Mouse (Mus musculus) intestine, embryonic 14.5 days (tissue): ENCODE data around the gene Klhl23. TPM values are rescaled to one million over a fixed set of nuclear protein-coding genes. Genes with fewer than 3 reads are reported as not detected.

Experiments used
- ATAC-seq: fragments of 200-750 bp; cut with Nextera tagmentation; replicated peaks from 2 replicates; pipeline ENCODE4 v1.8.0; 2017; ENCODE audit warnings: low read depth, moderate number of reproducible peaks, moderate TSS enrichment, moderate library complexity; ENCODE audit not compliant: low FRiP score, low TSS enrichment
- DNase-seq: peaks from one replicate; pipeline ENCODE4 v3.0.0-alpha.2; 2018; ENCODE audit warnings: low spot score
- H3K27ac ChIP-seq: fragments of 300-500 bp; sonication (generic); 2 replicates; pipeline ENCODE4 v1.5.1; 2014; ENCODE audit warnings: low read depth, mild to moderate bottlenecking, control low read depth
- H3K27me3 ChIP-seq: fragments of 300-500 bp; sonication (generic); replicated peaks from 2 replicates; pipeline ENCODE4 v1.6.1; 2014; ENCODE audit warnings: low read length, control low read depth; ENCODE audit not compliant: control insufficient read depth, insufficient read depth
- H3K36me3 ChIP-seq: fragments of 300-500 bp; sonication (generic); 2 replicates; pipeline ENCODE4 v1.6.1; 2014; ENCODE audit warnings: low read length, control low read depth; ENCODE audit not compliant: control insufficient read depth, insufficient read depth
- H3K4me1 ChIP-seq: fragments of 300-500 bp; sonication (generic); replicated peaks from 2 replicates; pipeline ENCODE4 v1.6.1; 2014; ENCODE audit warnings: low read length, control low read depth, mixed read lengths; ENCODE audit not compliant: control insufficient read depth, insufficient read depth
- H3K4me2 ChIP-seq: fragments of 300-500 bp; sonication (generic); 2 replicates; pipeline ENCODE4 v1.6.1; 2014; ENCODE audit warnings: low read length
- H3K4me3 ChIP-seq: fragments of 300-500 bp; sonication (generic); 2 replicates; pipeline ENCODE4 v1.5.1; 2014; ENCODE audit warnings: low read depth, low read length, control low read depth, mixed read lengths
- H3K9ac ChIP-seq: fragments of 300-500 bp; sonication (generic); 2 replicates; pipeline ENCODE4 v1.6.1; 2014; ENCODE audit warnings: mild to moderate bottlenecking, low read length
- H3K9me3 ChIP-seq: fragments of 300-500 bp; sonication (generic); 2 replicates; pipeline ENCODE4 v1.6.1; 2016; ENCODE audit warnings: low read length, control low read depth; ENCODE audit not compliant: control insufficient read depth
- WGBS: fragments of 180-500 bp; shearing (Covaris S2); extraction: QIAGEN DNeasy Blood & Tissue Kit; methylation state at CpG from one replicate; pipeline ENCODE4 v1.1.7; 2014; 5-methylcytosine and 5-hydroxymethylcytosine counted together
- polyA plus RNA-seq: library from polyadenylated mRNA; unstranded; fragments of >200 nt; fragmentation: Nextera tagmentation; extraction: Ambion mirVana; gene quantifications from 2 replicates; pipeline ENCODE4 v1.2.1, GENCODE M21; 2014

Gene Klhl23
- polyA plus RNA-seq, 1 experiment from 2014 or later = 38.4 TPM

DNA sequence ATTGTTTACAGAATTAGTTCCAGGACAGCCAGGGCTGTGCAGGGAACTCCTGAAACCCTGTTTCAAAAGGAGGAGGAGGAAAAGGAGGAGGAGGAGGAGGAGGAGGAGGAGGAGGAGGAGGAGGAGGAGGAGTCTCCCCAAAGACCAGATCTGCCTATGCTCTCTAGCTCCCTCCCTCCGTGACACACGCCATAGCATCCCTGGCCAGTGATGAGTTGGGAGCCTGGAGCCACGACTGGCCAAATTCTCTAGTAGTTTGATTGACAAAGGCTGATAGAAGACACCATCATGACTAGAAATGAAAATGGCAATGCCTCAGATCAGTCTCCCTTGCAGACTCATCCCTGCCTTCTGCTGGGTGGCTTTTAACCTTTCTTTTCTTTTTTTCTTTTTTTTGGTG is 16.3 kb downstream of the Klhl23 start:
- Histone ChIP-seq H3K9ac (no peak overlapping the region), H3K4me1 (no peaks in the 10 kb centered on the region), H3K4me2 (no peak overlapping the region), H3K36me3 (peaks cover 41% of the 10 kb centered on the region), H3K27ac (no peak overlapping the region), H3K9me3 (no peaks in the 10 kb centered on the region), H3K27me3 (no peaks in the 10 kb centered on the region), H3K4me3 (no peak overlapping the region)
- 40% methylated on average over 3 of the region's 3 CpGs for WGBS
- no peak for DNase-seq
- ATAC-seq = no peak

GRCm38 (mm10) chr2:69838707-69839106 is 17.0 kb downstream of the Klhl23 start:
- no peak overlapping the region for H3K4me3 ChIP-seq
- no peaks in the 10 kb centered on the region for H3K4me1 ChIP-seq
- ATAC-seq = no peak

GRCm38 (mm10) chr2:69840261-69840660 is 18.5 kb downstream of the Klhl23 start:
- ATAC-seq (no peak), DNase-seq (no peak)
- Histone ChIP-seq H3K4me3 (no peak overlapping the region), H3K27me3 (no peaks in the 10 kb centered on the region), H3K9ac (no peak overlapping the region), H3K9me3 (no peaks in the 10 kb centered on the region), H3K4me2 (no peak overlapping the region), H3K36me3 (peaks cover 18% of the 10 kb centered on the region), H3K27ac (no peak overlapping the region), H3K4me1 (no peaks in the 10 kb centered on the region)
- 33% methylated on average over 6 of the region's 6 CpGs for WGBS

More at GRCm38 (mm10) chr2:69838707-69839106, 17.0 kb downstream of the Klhl23 start:
- Histone ChIP-seq H3K27me3 (no peaks in the 10 kb centered on the region), H3K36me3 (peaks cover 33% of the 10 kb centered on the region), H3K27ac (no peak overlapping the region), H3K9me3 (no peaks in the 10 kb centered on the region), H3K4me2 (no peak overlapping the region), H3K9ac (no peak overlapping the region)
- no peak for DNase-seq

- H3K27me3 ChIP-seq = no peaks in the 10 kb centered on the region
- DNase-seq (no peak), ATAC-seq (no peak)
- 59% methylated on average over 6 of the region's 6 CpGs for WGBS
- H3K9ac ChIP-seq = no peak overlapping the region
- H3K4me3 ChIP-seq = no peak overlapping the region
- H3K9me3 ChIP-seq = no peaks in the 10 kb centered on the region
- H3K36me3 ChIP-seq = no peaks in the 10 kb centered on the region
- H3K4me1 ChIP-seq = 0 out of 2 replicates have a peak, but pooled peaks cover 4% of the 10 kb centered on the region
- no peak overlapping the region for H3K27ac ChIP-seq
- H3K4me2 ChIP-seq = no peak overlapping the region
Observed at GRCm38 (mm10) chr2:69849215-69849614, 27.5 kb downstream of the Klhl23 start.

DNA sequence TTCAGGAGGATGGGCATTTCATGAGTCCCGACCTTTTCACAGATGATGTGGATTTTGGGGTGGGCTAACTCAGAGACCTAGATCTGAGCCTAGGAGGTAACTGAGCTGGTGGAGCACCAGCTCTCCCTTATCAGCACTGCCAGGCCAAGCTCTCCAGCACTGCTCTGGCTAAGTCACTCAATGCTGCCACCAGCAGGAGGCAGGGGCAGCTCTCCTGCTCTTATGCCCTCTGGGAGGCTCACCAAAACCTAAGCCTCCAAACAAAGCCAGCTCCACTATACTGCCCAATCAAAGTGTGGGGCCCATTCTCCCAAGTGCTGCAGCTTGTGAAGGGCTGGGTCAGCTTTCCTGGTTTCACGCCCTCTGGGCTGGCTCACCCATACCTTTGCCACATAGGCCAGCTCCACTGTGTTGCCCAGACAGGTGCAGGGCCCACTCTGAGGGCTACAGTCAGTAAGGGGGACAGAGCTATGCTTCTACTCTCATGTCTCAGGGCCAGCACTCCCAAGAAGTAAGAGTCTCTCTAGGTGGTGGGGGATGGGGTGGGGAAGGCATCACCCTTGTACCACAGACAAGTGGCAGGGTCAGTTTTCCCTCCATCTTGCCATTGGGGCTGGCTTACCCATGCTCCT is 29.8 kb downstream of the Klhl23 start:
- DNase-seq (no peak), ATAC-seq (no peak)
- H3K27me3 ChIP-seq = no peaks in the 10 kb centered on the region
- H3K36me3 ChIP-seq = no peaks in the 10 kb centered on the region
- 0 out of 2 replicates have a peak, but pooled peaks cover 4% of the 10 kb centered on the region for H3K4me1 ChIP-seq
- 65% methylated on average over 2 of the region's 2 CpGs for WGBS
- no peak overlapping the region for H3K4me2 ChIP-seq
- H3K27ac ChIP-seq = no peak overlapping the region
- H3K4me3 ChIP-seq = no peak overlapping the region
- no peak overlapping the region for H3K9ac ChIP-seq
- no peaks in the 10 kb centered on the region for H3K9me3 ChIP-seq

- H3K27ac ChIP-seq = no peak overlapping the region; the same call in 1 of the 2 replicates
- H3K9ac ChIP-seq = no peak overlapping the region
- WGBS = 46% methylated on average over 8 of the region's 8 CpGs
- H3K4me3 ChIP-seq = no peak overlapping the region
- ATAC-seq (peak; percentile 30; the same call in 1 of the 2 replicates), DNase-seq (no peak)
- H3K27me3 ChIP-seq = no peaks in the 10 kb centered on the region
- H3K4me2 ChIP-seq = no peak overlapping the region
- no peaks in the 10 kb centered on the region for H3K4me1 ChIP-seq
- no peaks in the 10 kb centered on the region for H3K9me3 ChIP-seq
- no peaks in the 10 kb centered on the region for H3K36me3 ChIP-seq
Observed at GRCm38 (mm10) chr2:69856392-69856791, 34.6 kb downstream of the Klhl23 start.

DNA sequence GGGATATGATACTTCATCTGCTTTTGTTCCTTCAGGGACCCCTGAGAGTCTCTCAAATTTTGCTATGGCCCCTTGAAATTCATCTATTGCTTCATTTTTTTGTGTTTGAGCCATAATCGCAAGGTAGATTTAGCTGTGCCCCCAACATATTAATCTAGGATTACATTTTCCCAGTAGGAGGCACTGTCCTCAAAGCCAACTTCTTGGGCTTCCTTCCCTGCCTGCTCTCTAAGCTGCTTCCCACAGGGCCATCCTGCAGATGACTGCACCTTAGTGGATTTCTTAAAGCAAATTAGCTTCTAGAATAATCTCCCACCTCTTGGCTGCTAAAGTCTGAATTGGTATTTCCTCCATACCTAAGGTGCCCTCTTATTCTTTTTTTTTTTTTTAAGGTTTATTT is 36.1 kb downstream of the Klhl23 start:
- H3K9me3 ChIP-seq = no peaks in the 10 kb centered on the region
- WGBS = 87% methylated on average over 1 of the region's 1 CpGs
- H3K27ac ChIP-seq = no peak overlapping the region
- H3K36me3 ChIP-seq = no peaks in the 10 kb centered on the region
- H3K4me2 ChIP-seq = no peak overlapping the region
- no peak overlapping the region for H3K4me3 ChIP-seq
- ATAC-seq = no peak
- no peak for DNase-seq
- H3K27me3 ChIP-seq = no peaks in the 10 kb centered on the region
- no peak overlapping the region for H3K9ac ChIP-seq
- peaks cover 5% of the 10 kb centered on the region for H3K4me1 ChIP-seq

DNA sequence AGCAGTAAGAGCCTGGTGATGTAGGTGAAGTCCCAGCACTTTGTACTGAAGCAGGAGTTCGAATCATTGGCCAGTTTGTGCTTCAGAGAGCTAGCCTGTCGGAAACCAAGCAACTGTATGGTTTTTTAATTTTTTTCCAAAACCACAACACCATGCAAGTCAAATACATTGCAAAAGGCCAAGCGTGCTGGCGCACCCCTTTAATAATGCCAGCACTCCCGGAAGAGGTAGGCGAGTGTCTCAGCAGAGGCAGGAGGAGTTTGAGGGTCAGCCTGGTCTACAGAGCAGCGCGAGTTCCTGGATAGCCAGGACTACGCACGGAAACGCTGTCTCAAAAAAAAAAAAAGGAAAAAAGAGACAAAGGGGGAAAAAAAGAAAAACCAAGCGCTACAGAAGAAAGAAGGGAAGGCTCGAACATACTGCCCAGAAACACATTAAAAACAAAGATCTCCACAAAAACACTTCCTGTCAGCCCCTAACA is 39.3 kb downstream of the Klhl23 start:
- peak overlapping the region; percentile 83 for H3K4me3 ChIP-seq
- 11% methylated on average over 13 of the region's 13 CpGs for WGBS
- ATAC-seq (peak; percentile 22; the same call in 1 of the 2 replicates), DNase-seq (no peak)
- peak overlapping the region; percentile 98 for H3K9ac ChIP-seq
- no peaks in the 10 kb centered on the region for H3K27me3 ChIP-seq
- H3K36me3 ChIP-seq = peaks cover 12% of the 10 kb centered on the region
- no peaks in the 10 kb centered on the region for H3K9me3 ChIP-seq
- peak overlapping the region; percentile 61 for H3K4me2 ChIP-seq
- peak overlapping the region; percentile 89 for H3K27ac ChIP-seq
- H3K4me1 ChIP-seq = peaks cover 7% of the 10 kb centered on the region
